Mouse (Mus musculus): ENCODE results near the gene Gm10058.
"Not testable (repeated sequence)": the region's sequence is repeated elsewhere in the genome, so short reads cannot be mapped to it uniquely, and the experiment has no call there.

Gene Gm10058

DNA sequence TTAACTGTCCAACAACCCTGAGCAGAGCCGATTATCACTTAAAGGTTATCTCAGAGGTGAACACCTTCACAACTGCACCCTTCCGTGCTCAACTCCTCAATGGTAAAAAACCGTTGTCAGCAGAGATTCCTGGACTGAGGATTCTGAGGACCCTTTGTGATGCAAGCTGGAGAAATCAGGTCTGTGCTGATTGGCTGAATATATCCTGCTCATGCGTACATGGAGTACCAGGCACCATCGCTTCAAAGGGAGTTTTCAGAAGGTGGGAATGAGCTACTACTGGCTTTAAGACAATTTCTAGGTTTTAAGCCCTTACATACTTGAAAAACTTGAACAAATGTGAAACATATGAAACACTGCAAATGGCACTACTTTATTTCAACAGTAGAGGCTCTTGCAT lies at the start of gene Gm10058:
Gm10058 (minus strand) TSS at position 101 of the 400 bp plus-strand sequence.
- not testable (repeated sequence) for DNase-seq (ENCODE audit: low spot score in 2 of 2)

Measured in urinary bladder, postnatal 4 days (tissue).